Mouse (Mus musculus) liver (tissue): ENCODE results near the gene Il18rap.
A peak's percentile ranks its signal among the peaks of the same experiment; 100 is the strongest.
"Not testable (repeated sequence)": the region's sequence is repeated elsewhere in the genome, so short reads cannot be mapped to it uniquely, and the experiment has no call there.

Experiments used
- DNase-seq: peaks from one replicate; pipeline ENCODE4 v3.0.0-alpha.2; 2020; ENCODE audit warnings: mixed read lengths

Il18rap gene

DNA sequence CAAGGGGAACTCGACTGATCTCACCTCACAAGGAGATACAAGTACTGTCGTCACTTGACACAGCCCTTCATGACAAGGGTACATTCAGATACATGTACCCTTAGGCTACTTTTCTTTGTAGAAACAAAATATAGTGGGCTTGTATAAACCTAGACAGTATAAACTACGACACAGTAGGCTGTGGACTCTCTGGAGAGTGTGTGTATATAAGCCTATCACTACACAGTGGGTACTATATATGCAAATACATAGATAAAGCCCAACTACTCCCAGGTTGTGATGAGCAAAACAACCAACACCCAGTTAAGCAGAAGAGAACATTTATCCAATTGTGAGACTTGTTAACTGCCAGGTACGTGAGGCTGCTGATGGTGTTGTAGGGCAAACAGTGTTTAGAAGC is 31.5 kb downstream of the Il18rap start:
- DNase-seq: no peak

DNA sequence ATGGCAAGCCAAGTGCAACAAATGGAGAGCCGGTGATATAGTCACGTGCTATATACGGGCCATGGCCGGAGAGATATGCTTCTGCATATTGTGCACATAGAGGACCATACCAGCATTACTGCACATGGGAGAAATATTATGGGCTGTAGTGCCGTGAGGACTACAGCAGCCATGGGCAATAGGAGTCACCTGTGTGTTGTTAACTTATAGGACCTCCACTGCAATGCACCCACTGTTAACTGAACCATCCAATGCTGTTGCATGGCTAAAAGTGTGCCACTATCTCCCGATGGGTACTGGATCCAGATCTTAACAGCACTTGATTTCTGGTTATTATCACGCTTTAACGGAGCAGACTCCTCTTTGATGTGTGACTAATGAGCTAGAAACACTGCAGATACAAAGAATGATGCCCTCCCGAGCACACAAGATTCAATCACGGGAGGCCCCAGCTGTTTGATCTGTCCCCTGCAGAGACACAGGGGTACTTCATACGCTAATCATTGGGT is 32.0 kb downstream of the Il18rap start:
- no peak for DNase-seq

DNA sequence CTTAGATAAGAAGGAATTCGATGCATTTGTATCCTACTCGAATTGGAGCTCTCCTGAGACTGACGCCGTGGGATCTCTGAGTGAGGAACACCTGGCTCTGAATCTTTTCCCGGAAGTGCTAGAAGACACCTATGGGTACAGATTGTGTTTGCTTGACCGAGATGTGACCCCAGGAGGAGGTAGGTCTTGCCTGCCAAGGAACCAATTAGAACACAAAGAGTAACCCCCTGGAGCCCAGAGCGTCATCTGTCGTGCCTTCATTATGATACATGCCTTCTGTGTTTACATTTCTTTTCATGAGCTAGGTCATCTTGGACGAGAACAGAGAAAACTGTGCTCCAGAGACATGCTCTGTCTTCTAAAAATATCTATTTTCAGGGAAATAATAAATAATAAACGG is 32.6 kb downstream of the Il18rap start:
- no peak for DNase-seq

DNA sequence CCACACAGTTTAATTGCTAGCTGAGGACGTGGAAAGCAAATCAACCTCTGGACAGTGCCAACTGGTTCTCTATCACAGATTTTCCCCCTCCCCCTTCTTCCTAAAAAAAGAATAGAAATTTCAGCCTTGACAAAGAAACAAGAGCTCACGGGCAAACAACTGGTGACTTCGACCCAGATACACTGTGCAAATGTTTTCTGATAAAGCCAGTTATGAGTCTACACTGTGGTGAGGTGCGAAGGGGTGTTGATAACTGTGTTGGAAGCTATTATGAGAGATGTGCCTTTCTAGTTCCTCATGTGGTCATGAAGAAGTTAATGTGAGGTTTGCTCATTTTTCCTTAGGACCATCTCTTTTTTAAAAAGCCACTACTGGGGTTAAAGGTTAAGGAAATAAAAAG is 54.2 kb downstream of the Il18rap start:
- DNase-seq: no peak

DNA sequence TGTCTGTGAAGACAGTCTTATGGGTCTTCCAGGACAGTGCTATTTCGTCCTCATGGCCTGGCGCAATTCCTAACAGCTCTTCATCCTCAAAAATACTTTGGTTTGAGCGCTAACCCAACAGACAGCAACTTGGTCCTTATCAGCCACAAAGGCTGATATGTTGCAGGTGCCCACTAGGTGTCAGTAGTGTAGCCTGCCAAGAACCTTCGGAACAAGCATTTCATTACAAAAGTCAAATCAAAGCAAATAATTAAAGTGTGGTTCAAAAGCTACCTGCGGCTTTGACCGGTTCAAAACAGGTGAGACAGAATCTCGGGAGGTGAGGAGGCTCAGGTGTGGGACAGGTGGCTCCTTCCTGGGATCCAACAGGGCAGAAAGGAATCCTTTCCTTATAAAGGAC is 64.6 kb downstream of the Il18rap start, which contains the start of gene Slc9a4:
Gene Slc9a4 (plus strand): TSS at position 298 of the 400 bp plus-strand sequence.
- DNase-seq: peak; percentile 27

DNA sequence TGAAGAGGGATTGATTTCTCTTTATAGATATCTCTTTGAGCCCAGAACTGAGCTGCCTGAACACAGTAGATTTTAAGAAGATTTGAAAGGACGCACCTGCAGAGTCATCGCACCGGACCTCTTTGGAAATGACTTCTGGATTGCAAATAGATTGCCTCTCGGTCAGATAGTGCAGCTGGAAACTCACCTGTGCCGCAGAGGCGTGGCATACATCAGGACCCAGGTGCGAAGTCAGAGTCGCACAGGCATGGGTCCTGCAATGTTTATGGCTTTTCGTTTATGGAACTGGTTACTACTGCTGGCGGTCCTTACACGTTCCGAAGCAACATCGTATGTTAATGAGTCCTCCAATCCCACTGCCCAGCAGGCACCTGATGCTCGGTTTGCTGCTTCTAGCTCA is 65.1 kb downstream of the Il18rap start:
- DNase-seq: no peak

DNA sequence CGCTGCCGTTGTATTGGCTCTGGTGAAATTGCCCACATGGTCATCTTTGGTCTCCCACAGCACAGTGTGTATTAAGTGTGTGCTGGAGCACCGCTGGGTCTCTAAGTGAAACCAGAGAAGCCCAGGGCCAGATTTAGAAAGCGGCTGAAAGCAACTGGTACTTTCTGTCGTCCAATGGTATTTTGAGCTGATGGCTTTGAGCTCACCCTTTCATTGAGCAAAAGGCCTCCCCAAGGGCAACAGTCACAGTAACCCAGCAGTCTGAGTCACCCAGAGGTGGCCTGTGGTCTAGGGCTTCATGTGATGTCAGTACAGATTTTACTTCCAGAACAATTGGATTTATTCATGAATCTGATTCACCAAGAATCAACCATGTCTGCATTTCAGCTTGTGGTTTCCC is 71.6 kb downstream of the Il18rap start:
- DNase-seq: no peak

DNA sequence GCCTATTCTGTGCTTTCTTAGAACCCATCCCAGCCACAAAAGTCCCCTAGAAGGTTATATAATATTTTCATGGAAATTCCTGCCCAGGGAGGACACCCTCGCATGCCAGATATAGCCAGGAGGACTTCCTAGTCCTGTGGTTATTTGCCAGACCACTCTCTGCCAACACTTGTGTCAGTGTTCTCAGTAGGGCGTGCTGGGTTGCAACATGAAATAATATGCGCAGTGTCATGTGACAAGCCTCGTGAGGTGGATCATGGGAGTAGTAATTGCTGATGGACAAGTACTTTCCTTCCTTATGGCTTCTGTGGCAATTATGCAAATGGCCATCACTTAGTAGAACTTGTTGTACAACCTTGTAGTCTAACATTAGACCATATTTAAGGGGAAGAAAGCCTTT is 75.8 kb downstream of the Il18rap start:
- no peak for DNase-seq

DNA sequence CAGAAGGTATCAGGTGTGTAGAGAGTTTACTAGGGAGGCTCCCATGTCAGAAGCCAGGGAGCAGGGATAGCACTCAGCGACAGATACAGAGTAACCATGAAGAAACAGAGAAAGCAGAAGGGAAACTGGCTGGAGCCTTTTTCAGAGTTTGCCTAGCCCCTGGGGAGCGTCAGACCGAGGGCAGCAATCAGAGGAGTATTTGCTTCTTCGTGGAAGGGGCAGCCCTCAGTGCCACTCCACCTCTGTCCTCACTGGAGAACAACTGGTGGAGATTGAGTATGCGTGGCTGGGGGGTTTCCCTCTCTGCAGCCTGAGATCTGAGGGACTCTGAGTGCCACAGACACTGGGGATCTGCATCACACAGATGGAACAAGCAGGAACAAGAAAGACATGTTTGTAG is 82.7 kb downstream of the Il18rap start:
- no peak for DNase-seq

DNA sequence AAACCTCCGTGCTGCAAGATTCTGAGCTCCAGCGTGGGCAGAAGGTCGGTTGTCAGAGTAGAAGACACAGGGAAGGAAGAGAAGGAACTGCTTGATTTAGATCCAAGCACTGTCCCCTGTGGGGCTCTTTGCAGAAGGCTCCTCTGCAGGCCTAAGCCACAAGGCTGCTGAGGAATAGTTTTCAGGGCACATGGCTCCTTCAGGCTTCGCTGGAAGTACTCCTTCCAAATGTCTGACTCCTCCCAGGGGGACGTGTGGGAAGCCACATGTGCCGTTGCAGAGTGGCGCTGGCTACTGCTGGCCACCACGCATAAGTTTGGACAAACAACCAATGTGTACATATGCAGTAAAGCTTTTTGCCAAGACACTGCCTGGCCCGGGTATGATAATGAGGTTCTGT is 84.5 kb downstream of the Il18rap start:
- not testable (repeated sequence) for DNase-seq

DNA sequence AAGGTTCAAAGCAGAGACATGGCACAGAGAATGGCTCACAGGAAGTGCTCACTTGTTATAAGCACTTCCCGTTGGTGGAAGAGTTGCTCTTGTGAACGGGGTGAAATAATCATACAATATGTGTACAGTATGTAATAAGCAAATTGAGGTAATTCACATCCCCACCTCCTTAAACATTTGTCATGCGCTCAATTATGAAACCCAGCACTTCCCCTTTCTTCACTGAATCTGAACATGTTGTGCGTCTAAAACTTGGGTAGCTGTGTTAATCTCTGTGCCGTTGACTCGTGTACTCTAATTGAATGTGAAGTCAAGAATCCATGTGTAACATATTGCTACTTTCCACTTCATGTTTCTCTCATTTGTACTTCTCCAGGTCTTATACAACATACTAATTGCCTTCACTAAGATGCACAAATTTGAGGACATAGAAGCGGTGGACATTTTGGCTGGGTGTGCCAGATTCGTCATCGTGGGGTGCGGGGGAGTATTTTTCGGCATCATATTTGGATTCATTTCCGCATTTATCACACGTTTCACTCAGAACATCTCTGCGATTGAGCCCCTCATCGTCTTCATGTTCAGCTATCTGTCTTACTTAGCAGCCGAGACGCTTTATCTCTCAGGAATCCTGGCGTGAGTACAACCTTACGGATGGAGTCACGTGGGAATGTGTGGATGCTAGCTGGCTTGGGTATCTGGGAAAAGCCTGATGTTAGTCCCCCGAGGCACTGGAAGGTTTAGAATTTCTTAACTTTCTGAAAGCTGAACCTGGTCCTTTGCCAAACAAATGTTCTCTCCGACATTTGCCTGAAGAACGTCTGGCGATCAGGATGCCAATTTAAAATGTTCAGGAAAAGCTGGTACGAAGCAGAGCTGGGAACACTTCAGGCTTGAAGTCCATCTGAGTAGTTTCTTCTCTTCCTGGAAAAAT is 85.5 kb downstream of the Il18rap start:
- no peak for DNase-seq
